Mouse (Mus musculus) ovary, adult 2 months (tissue): ENCODE measurements around the gene Znrf3. TPM values are rescaled to one million over a fixed set of nuclear protein-coding genes. Genes with fewer than 3 reads are reported as not detected.

ENCODE experiments used
- polyA plus RNA-seq: library from polyadenylated mRNA; depleted of rRNA; stranded (reverse); fragments of >200 nt; gene quantifications from 2 replicates; pipeline ENCODE4 v1.2.3, GENCODE M21; 2012; rRNA removed

The Znrf3 gene
- polyA plus RNA-seq = 11.5 and 12.7 TPM in 2 replicates

DNA sequence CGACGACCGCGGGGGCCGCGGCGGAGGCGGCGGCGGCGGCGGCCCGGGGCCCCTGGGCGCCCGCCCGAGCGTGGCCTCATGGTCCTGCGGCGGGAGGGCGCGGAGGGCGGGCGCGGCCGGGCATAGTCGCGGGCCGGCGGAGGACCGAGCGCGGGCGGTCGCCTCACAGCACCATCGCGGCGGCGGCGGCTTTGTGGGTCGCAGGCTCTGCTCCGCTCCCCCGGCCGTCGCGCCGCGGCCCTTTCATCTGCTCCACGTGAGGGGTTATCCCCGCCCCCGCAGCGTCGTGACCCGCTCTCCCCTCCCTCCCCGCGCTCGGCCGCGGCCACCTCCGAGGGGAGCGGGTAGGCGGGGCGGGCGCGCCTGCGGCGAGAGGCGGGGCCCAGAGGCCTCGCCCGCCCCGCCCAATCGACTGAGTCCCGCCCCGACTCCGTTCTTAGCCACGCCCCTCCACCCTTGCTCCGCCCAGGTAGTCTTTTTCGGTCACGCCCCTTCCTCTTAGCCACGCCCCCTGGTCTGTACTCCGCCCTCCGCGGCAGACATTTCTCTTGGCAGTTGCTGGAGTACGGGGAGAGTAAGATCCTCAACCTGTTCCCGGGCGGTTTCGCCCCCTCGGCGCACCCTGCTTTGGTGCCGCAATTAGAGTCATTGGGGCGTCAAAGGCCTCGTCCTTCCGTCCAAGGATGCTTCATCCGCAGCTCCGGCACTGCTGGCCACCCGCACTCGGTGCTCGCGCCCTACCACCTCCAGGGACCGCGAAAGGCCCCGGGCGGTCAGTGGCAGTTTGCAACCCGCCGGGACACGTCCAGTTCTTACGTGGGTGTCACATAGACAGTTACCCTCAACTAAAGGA, at the start of gene Znrf3:
Gene Znrf3, minus strand, starts transcription at position 249 of the 853 bp plus-strand sequence.

GRCm38 (mm10) chr11:5261508-5262392, 182.9 kb downstream of the Znrf3 start, which contains the start of gene Kremen1:
TSS of gene Kremen1 (minus strand) at chr11:5261558.

Other genes starting within 250 kb of the Znrf3 start
- 31.7 and 33.4 TPM in 2 replicates for gene Kremen1, start 183.3 kb downstream of the Znrf3 start, polyA plus RNA-seq
- 98.0 and 170 TPM in 2 replicates for gene Xbp1, start 75.8 kb upstream of the Znrf3 start, polyA plus RNA-seq
- gene Ccdc117, start 97.3 kb upstream of the Znrf3 start, polyA plus RNA-seq = 9.7 and 11.0 TPM in 2 replicates
- 0.10 and 0.12 TPM in 2 replicates for gene Ankrd36, start 124.8 kb upstream of the Znrf3 start, polyA plus RNA-seq